Mouse (Mus musculus): ENCODE measurements around the gene Tarbp1. TPM values are rescaled to one million over a fixed set of nuclear protein-coding genes. Genes with fewer than 3 reads are reported as not detected.

Gene Tarbp1
- polyA plus RNA-seq, 1 experiment from 2014 or later = 2.8 TPM

- 72% methylated on average over 3 of the region's 3 CpGs for WGBS
- Histone ChIP-seq H3K4me1 (ENCODE audit: control insufficient read depth, insufficient read depth, low read length) (peaks cover 3% of the 10 kb centered on the region; the same call in 1 of the 2 replicates), H3K36me3 (ENCODE audit: control insufficient read depth, insufficient read depth, low read length) (no peaks in the 10 kb centered on the region), H3K4me3 (ENCODE audit: low read depth, low read length) (no peak overlapping the region), H3K9ac (ENCODE audit: low read length) (no peak overlapping the region), H3K9me3 (ENCODE audit: control insufficient read depth, low read length) (no peaks in the 10 kb centered on the region), H3K27ac (ENCODE audit: low read depth, low read length) (no peak overlapping the region), H3K4me2 (ENCODE audit: low read depth) (no peak overlapping the region), H3K27me3 (ENCODE audit: control insufficient read depth, insufficient read depth, low read length) (no peaks in the 10 kb centered on the region)
- ATAC-seq (ENCODE audit: insufficient read depth, low FRiP score, low TSS enrichment) (no peak), DNase-seq (ENCODE audit: low spot score) (no peak)
Observed at GRCm38 (mm10) chr8:126398349-126398748, 76.5 kb downstream of the Tarbp1 start.

DNA sequence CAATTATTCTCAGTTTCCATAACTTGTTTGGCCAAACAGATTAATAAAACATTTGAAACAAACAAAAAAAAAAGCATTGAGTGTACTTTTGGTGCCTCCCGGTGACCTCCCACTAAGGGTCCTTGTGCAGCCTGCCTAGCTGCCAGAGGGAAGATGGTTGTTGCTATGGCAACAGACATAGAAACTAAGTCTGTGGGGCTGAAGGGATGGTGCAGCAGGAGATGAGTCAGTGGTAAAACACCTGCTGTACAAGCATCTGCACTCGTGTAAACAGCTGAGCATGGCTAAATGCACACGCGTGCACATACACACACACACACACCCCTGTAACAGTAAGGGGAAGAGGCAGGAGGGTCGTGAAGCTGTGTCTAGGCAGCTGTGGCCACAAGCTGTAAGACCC lies 78.9 kb downstream of the Tarbp1 start:
- DNase-seq (ENCODE audit: low spot score) = no peak
- Histone ChIP-seq H3K4me3 (ENCODE audit: low read depth, low read length) (no peak overlapping the region), H3K4me1 (ENCODE audit: control insufficient read depth, insufficient read depth, low read length) (peaks cover 3% of the 10 kb centered on the region; the same call in 1 of the 2 replicates), H3K4me2 (ENCODE audit: low read depth) (no peak overlapping the region), H3K36me3 (ENCODE audit: control insufficient read depth, insufficient read depth, low read length) (no peaks in the 10 kb centered on the region), H3K9me3 (ENCODE audit: control insufficient read depth, low read length) (no peaks in the 10 kb centered on the region), H3K27me3 (ENCODE audit: control insufficient read depth, insufficient read depth, low read length) (no peaks in the 10 kb centered on the region), H3K9ac (ENCODE audit: low read length) (no peak overlapping the region), H3K27ac (ENCODE audit: low read depth, low read length) (no peak overlapping the region)
- WGBS = 82% methylated on average over 5 of the region's 5 CpGs
- no peak for ATAC-seq (ENCODE audit: insufficient read depth, low FRiP score, low TSS enrichment)

DNA sequence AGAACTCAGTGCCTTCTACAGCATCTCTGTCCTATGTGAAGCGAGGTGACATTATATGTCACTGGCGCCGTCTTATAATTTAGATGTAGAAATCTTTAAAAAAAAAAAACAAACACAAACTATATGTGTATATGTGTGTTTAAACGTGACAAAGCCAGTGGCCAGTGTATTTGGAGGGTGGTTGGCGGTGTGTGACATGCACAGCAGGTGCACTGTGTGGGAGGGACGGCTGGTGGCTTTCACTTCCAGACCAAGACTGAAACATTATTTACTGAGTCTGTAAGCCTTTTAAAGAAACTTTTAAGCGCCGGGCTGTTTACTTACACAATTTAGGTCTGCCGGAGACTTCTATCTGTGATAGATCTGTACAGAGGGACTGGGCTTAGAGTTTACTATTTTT lies 79.5 kb downstream of the Tarbp1 start:
- ATAC-seq (ENCODE audit: insufficient read depth, low FRiP score, low TSS enrichment) (no peak), DNase-seq (ENCODE audit: low spot score) (no peak)
- no peaks in the 10 kb centered on the region for H3K9me3 ChIP-seq (ENCODE audit: control insufficient read depth, low read length)
- H3K9ac ChIP-seq (ENCODE audit: low read length) = no peak overlapping the region
- 74% methylated on average over 9 of the region's 9 CpGs for WGBS
- peaks cover 3% of the 10 kb centered on the region; the same call in 1 of the 2 replicates for H3K4me1 ChIP-seq (ENCODE audit: control insufficient read depth, insufficient read depth, low read length)
- H3K27ac ChIP-seq (ENCODE audit: low read depth, low read length) = no peak overlapping the region
- no peaks in the 10 kb centered on the region for H3K36me3 ChIP-seq (ENCODE audit: control insufficient read depth, insufficient read depth, low read length)
- H3K27me3 ChIP-seq (ENCODE audit: control insufficient read depth, insufficient read depth, low read length) = no peaks in the 10 kb centered on the region
- no peak overlapping the region for H3K4me3 ChIP-seq (ENCODE audit: low read depth, low read length)
- H3K4me2 ChIP-seq (ENCODE audit: low read depth) = no peak overlapping the region

- Histone ChIP-seq H3K4me3 (ENCODE audit: low read depth, low read length) (no peak overlapping the region), H3K4me2 (ENCODE audit: low read depth) (no peak overlapping the region), H3K4me1 (ENCODE audit: control insufficient read depth, insufficient read depth, low read length) (peaks cover 3% of the 10 kb centered on the region; the same call in 1 of the 2 replicates), H3K9me3 (ENCODE audit: control insufficient read depth, low read length) (no peaks in the 10 kb centered on the region), H3K27me3 (ENCODE audit: control insufficient read depth, insufficient read depth, low read length) (no peaks in the 10 kb centered on the region), H3K9ac (ENCODE audit: low read length) (no peak overlapping the region), H3K36me3 (ENCODE audit: control insufficient read depth, insufficient read depth, low read length) (no peaks in the 10 kb centered on the region), H3K27ac (ENCODE audit: low read depth, low read length) (no peak overlapping the region)
- no peak for ATAC-seq (ENCODE audit: insufficient read depth, low FRiP score, low TSS enrichment)
- WGBS = 84% methylated on average over 2 of the region's 2 CpGs
- no peak for DNase-seq (ENCODE audit: low spot score)
Observed at GRCm38 (mm10) chr8:126391541-126391940, 83.3 kb downstream of the Tarbp1 start.

- no peak overlapping the region for H3K4me2 ChIP-seq (ENCODE audit: low read depth)
- no peak overlapping the region for H3K9ac ChIP-seq (ENCODE audit: low read length)
- no peaks in the 10 kb centered on the region for H3K4me1 ChIP-seq (ENCODE audit: control insufficient read depth, insufficient read depth, low read length)
- DNase-seq (ENCODE audit: low spot score) (no peak), ATAC-seq (ENCODE audit: insufficient read depth, low FRiP score, low TSS enrichment) (no peak)
- no peaks in the 10 kb centered on the region for H3K27me3 ChIP-seq (ENCODE audit: control insufficient read depth, insufficient read depth, low read length)
- no peaks in the 10 kb centered on the region for H3K36me3 ChIP-seq (ENCODE audit: control insufficient read depth, insufficient read depth, low read length)
- H3K9me3 ChIP-seq (ENCODE audit: control insufficient read depth, low read length) = no peaks in the 10 kb centered on the region
- H3K4me3 ChIP-seq (ENCODE audit: low read depth, low read length) = no peak overlapping the region
- H3K27ac ChIP-seq (ENCODE audit: low read depth, low read length) = no peak overlapping the region
- 90% methylated on average over 4 of the region's 4 CpGs for WGBS
Observed at GRCm38 (mm10) chr8:126387566-126387965, 87.3 kb downstream of the Tarbp1 start.

DNA sequence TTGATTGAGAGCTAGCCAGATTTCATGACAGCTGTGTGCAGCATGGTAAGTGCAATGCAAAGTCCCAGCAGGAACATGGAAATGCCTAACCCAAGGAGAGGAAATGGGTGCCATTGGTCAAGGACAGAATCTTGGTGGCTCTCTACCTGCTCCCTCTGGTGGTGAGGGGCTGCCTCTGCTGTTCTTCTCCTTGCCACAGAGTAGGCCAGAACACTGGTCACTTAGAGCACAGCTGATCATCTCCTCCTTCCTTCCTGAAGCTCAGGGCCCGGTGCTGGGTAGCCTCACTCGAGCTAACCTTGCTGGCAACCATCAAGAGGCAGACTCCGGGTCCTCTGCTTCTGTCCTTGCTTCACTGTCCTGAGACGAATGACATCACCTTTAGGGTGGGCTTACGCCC lies 92.1 kb downstream of the Tarbp1 start:
- ATAC-seq (ENCODE audit: insufficient read depth, low FRiP score, low TSS enrichment) (no peak), DNase-seq (ENCODE audit: low spot score) (peak; percentile 55)
- H3K4me2 ChIP-seq (ENCODE audit: low read depth) = no peak overlapping the region
- H3K27me3 ChIP-seq (ENCODE audit: control insufficient read depth, insufficient read depth, low read length) = no peaks in the 10 kb centered on the region
- no peak overlapping the region for H3K27ac ChIP-seq (ENCODE audit: low read depth, low read length)
- no peak overlapping the region for H3K4me3 ChIP-seq (ENCODE audit: low read depth, low read length)
- no peaks in the 10 kb centered on the region for H3K36me3 ChIP-seq (ENCODE audit: control insufficient read depth, insufficient read depth, low read length)
- no peak overlapping the region for H3K9ac ChIP-seq (ENCODE audit: low read length)
- 64% methylated on average over 5 of the region's 5 CpGs for WGBS
- no peaks in the 10 kb centered on the region for H3K4me1 ChIP-seq (ENCODE audit: control insufficient read depth, insufficient read depth, low read length)
- no peaks in the 10 kb centered on the region for H3K9me3 ChIP-seq (ENCODE audit: control insufficient read depth, low read length)

DNA sequence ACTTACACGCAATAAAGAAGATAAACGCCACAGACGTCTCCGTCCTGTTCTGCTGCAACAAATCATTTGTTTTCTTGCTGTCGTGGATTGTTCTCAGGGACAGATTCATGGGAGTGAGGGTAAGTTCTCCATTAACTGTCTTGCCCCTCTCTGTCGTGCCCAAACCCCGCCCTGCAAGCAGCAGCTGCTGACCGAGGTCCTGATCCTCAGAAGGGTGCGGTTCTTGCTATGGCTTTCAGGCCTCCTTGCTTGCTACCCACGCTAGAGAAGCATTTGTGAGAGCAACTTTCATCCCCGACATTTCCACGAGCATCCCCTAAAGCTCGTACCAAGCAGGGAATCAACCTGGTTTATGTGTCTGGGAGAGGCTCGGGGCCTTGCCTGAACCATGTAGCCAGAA lies 92.6 kb downstream of the Tarbp1 start:
- no peaks in the 10 kb centered on the region for H3K36me3 ChIP-seq (ENCODE audit: control insufficient read depth, insufficient read depth, low read length)
- no peaks in the 10 kb centered on the region for H3K9me3 ChIP-seq (ENCODE audit: control insufficient read depth, low read length)
- 47% methylated on average over 14 of the region's 14 CpGs for WGBS
- peak; percentile 46 for DNase-seq (ENCODE audit: low spot score)
- H3K4me1 ChIP-seq (ENCODE audit: control insufficient read depth, insufficient read depth, low read length) = no peaks in the 10 kb centered on the region
- H3K9ac ChIP-seq (ENCODE audit: low read length) = no peak overlapping the region
- ATAC-seq (ENCODE audit: insufficient read depth, low FRiP score, low TSS enrichment) = no peak
- H3K4me3 ChIP-seq (ENCODE audit: low read depth, low read length) = no peak overlapping the region
- H3K27me3 ChIP-seq (ENCODE audit: control insufficient read depth, insufficient read depth, low read length) = no peaks in the 10 kb centered on the region
- H3K4me2 ChIP-seq (ENCODE audit: low read depth) = no peak overlapping the region
- H3K27ac ChIP-seq (ENCODE audit: low read depth, low read length) = no peak overlapping the region

DNA sequence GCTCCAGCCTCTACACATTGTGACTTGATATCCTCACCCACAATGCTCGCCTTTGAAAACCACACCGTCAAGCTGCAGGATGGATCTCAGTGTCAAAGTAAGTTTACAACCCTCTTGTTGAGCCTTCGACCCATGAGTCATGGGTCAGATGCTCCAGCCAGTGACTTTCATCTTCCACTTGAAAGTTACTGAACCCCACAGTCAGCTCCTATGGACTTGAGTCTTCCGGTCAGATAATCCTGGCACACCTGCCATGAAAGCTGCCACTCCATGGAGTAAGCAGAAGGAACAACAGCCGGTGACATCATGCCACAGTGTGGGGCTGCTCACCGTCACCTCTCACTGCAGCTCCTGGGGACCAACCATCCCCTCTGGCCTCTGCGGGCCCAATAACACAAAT lies 93.6 kb downstream of the Tarbp1 start:
- no peak overlapping the region for H3K4me3 ChIP-seq (ENCODE audit: low read depth, low read length)

GRCm38 (mm10) chr8:126380141-126380540 lies 94.7 kb downstream of the Tarbp1 start:
- no peak for DNase-seq (ENCODE audit: low spot score)
- WGBS = 74% methylated on average over 2 of the region's 2 CpGs

More for the DNA sequence above, 93.6 kb downstream of the Tarbp1 start:
- H3K36me3 ChIP-seq (ENCODE audit: control insufficient read depth, insufficient read depth, low read length) = no peaks in the 10 kb centered on the region
- no peaks in the 10 kb centered on the region for H3K4me1 ChIP-seq (ENCODE audit: control insufficient read depth, insufficient read depth, low read length)
- H3K4me2 ChIP-seq (ENCODE audit: low read depth) = no peak overlapping the region
- no peak overlapping the region for H3K27ac ChIP-seq (ENCODE audit: low read depth, low read length)
- no peaks in the 10 kb centered on the region for H3K27me3 ChIP-seq (ENCODE audit: control insufficient read depth, insufficient read depth, low read length)
- ATAC-seq (ENCODE audit: insufficient read depth, low FRiP score, low TSS enrichment) = no peak
- WGBS = 76% methylated on average over 7 of the region's 7 CpGs
- H3K9me3 ChIP-seq (ENCODE audit: control insufficient read depth, low read length) = no peaks in the 10 kb centered on the region
- no peak for DNase-seq (ENCODE audit: low spot score)
- H3K9ac ChIP-seq (ENCODE audit: low read length) = no peak overlapping the region

More at GRCm38 (mm10) chr8:126380141-126380540, 94.7 kb downstream of the Tarbp1 start:
- Histone ChIP-seq H3K27ac (ENCODE audit: low read depth, low read length) (no peak overlapping the region), H3K27me3 (ENCODE audit: control insufficient read depth, insufficient read depth, low read length) (no peaks in the 10 kb centered on the region), H3K36me3 (ENCODE audit: control insufficient read depth, insufficient read depth, low read length) (no peaks in the 10 kb centered on the region), H3K4me3 (ENCODE audit: low read depth, low read length) (no peak overlapping the region), H3K9me3 (ENCODE audit: control insufficient read depth, low read length) (no peaks in the 10 kb centered on the region), H3K9ac (ENCODE audit: low read length) (no peak overlapping the region), H3K4me1 (ENCODE audit: control insufficient read depth, insufficient read depth, low read length) (no peaks in the 10 kb centered on the region), H3K4me2 (ENCODE audit: low read depth) (no peak overlapping the region)
- no peak for ATAC-seq (ENCODE audit: insufficient read depth, low FRiP score, low TSS enrichment)

All from neural tube, embryonic 11.5 days (tissue).